26 mouse cellular contexts compared by ENCODE assay signal in the genomic region with DNA sequence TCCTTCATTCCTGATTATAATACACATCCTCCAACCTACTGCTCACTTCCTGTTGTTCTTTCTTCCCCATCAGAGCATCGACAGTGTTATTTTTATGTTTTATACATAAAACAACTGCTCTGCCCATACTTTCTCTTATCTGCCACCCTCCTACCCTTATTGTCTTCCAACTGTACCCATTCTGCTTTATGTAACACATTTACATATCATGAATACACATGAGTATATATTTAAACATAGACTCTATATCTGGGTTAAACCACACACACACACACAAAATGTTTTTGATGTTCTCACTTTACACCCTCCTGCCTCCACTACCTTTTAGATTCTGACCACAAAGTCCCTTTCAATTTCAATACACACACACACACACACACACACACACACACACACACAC.
"Had no signal": no experiment of that assay in that cellular context is flagged by ENCODE, and none has a peak within 500 bp of the region (broad histone marks: within the 10 kb centered on the region; RNA-seq: fewer than 3 reads in every experiment).

No protein-coding gene starts in this region.

- ATAC-seq: hindbrain, postnatal 0 days; intestine, embryonic 16.5 days; liver, embryonic 12.5 days had no signal

- DNase-seq: gastrocnemius, postnatal 14 days; gastrocnemius, postnatal 36 days; heart, adult 11 months; heart, adult 2 months; heart, postnatal 14 days; heart, postnatal 36 days; kidney, adult 11 months; kidney, adult 2 months; kidney, adult 9 months; kidney, postnatal 14 days; kidney, postnatal 36 days; layer of hippocampus, adult 9-11 months; layer of hippocampus, postnatal 36 days; left cerebral cortex, postnatal 4 days had no signal

- H3K4me1 ChIP-seq: heart, embryonic 13.5 days; heart, embryonic 15.5 days; hindbrain, embryonic 13.5 days; hindbrain, embryonic 15.5 days; kidney, embryonic 15.5 days; limb, embryonic 13.5 days; limb, embryonic 15.5 days; liver, embryonic 12.5 days had no signal

- H3K27ac ChIP-seq: heart, adult 2 months; heart, embryonic 13.5 days; heart, embryonic 15.5 days; hindbrain, embryonic 13.5 days; hindbrain, embryonic 15.5 days; hindbrain, postnatal 0 days; kidney, embryonic 15.5 days; kidney, postnatal 0 days; limb, embryonic 13.5 days; limb, embryonic 15.5 days; liver, embryonic 12.5 days; liver, embryonic 14.5 days had no signal

- H3K4me3 ChIP-seq: heart, adult 2 months; heart, embryonic 13.5 days; heart, embryonic 15.5 days; hindbrain, embryonic 13.5 days; hindbrain, embryonic 15.5 days; kidney, embryonic 15.5 days; limb, embryonic 13.5 days; limb, embryonic 15.5 days; liver, embryonic 12.5 days had no signal
